8 mouse cellular contexts compared by ENCODE assay signal in the genomic region with DNA sequence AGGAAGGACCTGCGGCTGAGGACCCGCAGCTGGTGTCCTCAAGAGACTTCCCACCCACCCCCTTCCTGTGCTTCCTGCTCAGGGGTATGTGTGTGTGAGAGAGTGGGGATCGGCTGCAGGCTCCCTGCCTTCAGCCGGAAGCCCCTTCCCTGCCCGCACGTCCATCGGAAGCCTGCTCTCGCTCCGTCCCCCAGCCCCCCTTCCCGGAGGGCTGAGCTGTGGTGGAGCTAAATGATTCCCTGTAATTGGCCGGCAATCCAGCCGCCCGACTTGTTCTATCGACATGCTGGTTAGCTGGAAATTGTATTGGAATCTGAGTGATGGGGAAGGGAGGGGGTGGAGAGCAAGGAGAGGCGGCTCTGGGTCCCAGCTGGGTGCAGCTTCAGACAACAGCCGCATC. TPM values are rescaled to one million over a fixed set of nuclear protein-coding genes. Genes with fewer than 3 reads are reported as not detected.
DNase-seq lines count a peak whose midpoint lies in the region; ATAC-seq lines count a peak whose summit lies in the region.

No protein-coding gene starts in this region.

- 4% methylated on average over 16 of the region's 16 CpGs for WGBS in liver, embryonic 15.5 days (ENCODE audit: insufficient replicate concordance)

- peak; percentile 28 to 43 for DNase-seq in cerebellum, postnatal 10 days
- DNase-seq in cerebellum, postnatal 36 days = no peak
- DNase-seq in thymus, postnatal 14 days = peak; percentile 25
- DNase-seq in thymus, postnatal 4 days = no peak
- DNase-seq in frontal cortex, postnatal 14 days (ENCODE audit: low spot score in 2 of 2) = no peak
- no peak for DNase-seq in spleen, adult 18-20 months
- DNase-seq in urinary bladder, adult 2 months (ENCODE audit: low spot score) = no peak

- no peak overlapping the region for H3K9ac ChIP-seq in liver, embryonic 15.5 days

- peak overlapping the region; percentile 1; the same call in 1 of the 2 replicates for H3K4me2 ChIP-seq in liver, embryonic 15.5 days

- no peaks in the 10 kb centered on the region for H3K9me3 ChIP-seq in liver, embryonic 15.5 days (replicated peaks)

- no peak for ATAC-seq in liver, embryonic 15.5 days (ENCODE audit: insufficient read depth)

- no peak overlapping the region for H3K27ac ChIP-seq in liver, embryonic 15.5 days (replicated peaks)

- H3K4me1 ChIP-seq in liver, embryonic 15.5 days (replicated peaks) = peaks cover 5% of the 10 kb centered on the region; the same call in 1 of the 2 replicates

- peaks cover 61% of the 10 kb centered on the region for H3K27me3 ChIP-seq in liver, embryonic 15.5 days

- no peak overlapping the region for H3K4me3 ChIP-seq in liver, embryonic 15.5 days (replicated peaks)

- H3K36me3 ChIP-seq in liver, embryonic 15.5 days (replicated peaks) = peaks cover 21% of the 10 kb centered on the region

RNA-seq across cellular contexts. Expression of gene Nmt1, which starts 36.3 kb away (rescaled TPM):
- 32.4 and 36.7 TPM in 2 replicates for polyA plus RNA-seq in liver, embryonic 15.5 days (2015; fragmentation: Nextera tagmentation; extraction: Ambion mirVana)
- polyA plus RNA-seq in urinary bladder, adult 2 months (2012; rRNA removed) = 53.5 and 57.6 TPM in 2 replicates

RNA-seq across cellular contexts. Expression of gene Dcakd, which starts 36.5 kb away (rescaled TPM):
- 28.7 and 30.0 TPM in 2 replicates for polyA plus RNA-seq in liver, embryonic 15.5 days (2015; fragmentation: Nextera tagmentation; extraction: Ambion mirVana)
- 42.8 and 43.1 TPM in 2 replicates for polyA plus RNA-seq in urinary bladder, adult 2 months (2012; rRNA removed)

RNA-seq across cellular contexts. Expression of gene C1ql1, which starts 45.2 kb away (rescaled TPM):
- polyA plus RNA-seq in liver, embryonic 15.5 days (2015; fragmentation: Nextera tagmentation; extraction: Ambion mirVana) = 0.08 TPM in 2 replicates
- 0.44 and 0.49 TPM in 2 replicates for polyA plus RNA-seq in urinary bladder, adult 2 months (2012; rRNA removed)

Comparison
In these comparisons a context has a peak if more than half of its experiments do, and no peak if none do; other contexts are left out.
1. DNase-seq: peak in cerebellum, postnatal 10 days (2 of 2) and thymus, postnatal 14 days (single experiment); none in cerebellum, postnatal 36 days (0 of 2), thymus, postnatal 4 days (single experiment), frontal cortex, postnatal 14 days (0 of 2), spleen, adult 18-20 months (0 of 2) and urinary bladder, adult 2 months (single experiment).